Mouse (Mus musculus) CH12.LX (cell line): ENCODE measurements around the gene Gm5105. TPM values are rescaled to one million over a fixed set of nuclear protein-coding genes. Genes with fewer than 3 reads are reported as not detected.

Source experiments
- DNase-seq: peaks from one replicate; pipeline ENCODE4 v3.0.0-alpha.2; 2013; ENCODE audit errors: extremely low read depth
- H3K27ac ChIP-seq: 2 replicates; pipeline ENCODE4 v1.5.1; 2012; ENCODE audit warnings: low read depth, mild to moderate bottlenecking, control low read depth, moderate library complexity; ENCODE audit not compliant: insufficient read depth
- H3K27me3 ChIP-seq: replicated peaks from 2 replicates; pipeline ENCODE3; 2012; ENCODE audit warnings: inconsistent platforms
- H3K36me3 ChIP-seq, 2 experiments: replicated peaks in 1 of 2; 2 replicates each; pipeline versions ENCODE3 to v1.6.1; 2012; ENCODE audit warnings: inconsistent platforms in 1 of 2, low read length in 1 of 2, mild to moderate bottlenecking in 1 of 2, mixed read lengths in 1 of 2, moderate library complexity in 1 of 2; ENCODE audit not compliant: control insufficient read depth in 1 of 2, insufficient read depth in 1 of 2
- H3K4me1 ChIP-seq, 2 experiments: 2 replicates each; pipeline ENCODE4 v1.6.1; 2012; ENCODE audit warnings: inconsistent platforms in 1 of 2, moderate library complexity in 1 of 2; ENCODE audit not compliant: insufficient read depth in 2 of 2, control insufficient read depth in 1 of 2
- H3K4me2 ChIP-seq: 2 replicates; pipeline ENCODE4 v1.6.1; 2012; ENCODE audit warnings: low read depth, mild to moderate bottlenecking, control low read depth; ENCODE audit not compliant: poor library complexity, insufficient read depth, severe bottlenecking
- H3K4me3 ChIP-seq, 3 experiments: fragments of 150-350 bp in 1 of 3; sonication (generic) in 1 of 3; replicated peaks in 1 of 3; 2 replicates each; pipeline versions ENCODE3 to v1.5.1; 2011 to 2012; ENCODE audit warnings: low read depth in 2 of 3, low read length in 2 of 3, mild to moderate bottlenecking in 2 of 3, moderate library complexity in 2 of 3, control low read depth in 1 of 3, improper control_type of control experiment in 1 of 3, inconsistent platforms in 1 of 3, mixed read lengths in 1 of 3; ENCODE audit not compliant: poor library complexity in 1 of 3
- H3K79me2 ChIP-seq: replicated peaks from 2 replicates; pipeline ENCODE4 v1.6.1; 2012; ENCODE audit warnings: mild to moderate bottlenecking, moderate library complexity; ENCODE audit not compliant: control insufficient read depth, poor library complexity, insufficient read depth, severe bottlenecking; ENCODE audit errors: extremely low read depth
- H3K9ac ChIP-seq: 2 replicates; pipeline ENCODE4 v1.6.1; 2012; ENCODE audit warnings: low read depth, mild to moderate bottlenecking, control low read depth, moderate library complexity; ENCODE audit not compliant: insufficient read depth
- H3K9me3 ChIP-seq: replicated peaks from 2 replicates; pipeline ENCODE3; 2012; ENCODE audit warnings: low read length, inconsistent platforms, mixed read lengths
- BHLHE40 ChIP-seq: IDR thresholded peaks from 2 replicates; pipeline ENCODE4 v1.6.1; 2011; ENCODE audit warnings: mild to moderate bottlenecking, low read depth, low read length, improper control_type of control experiment
- CHD2 ChIP-seq: IDR thresholded peaks from 2 replicates; pipeline ENCODE4 v1.6.1; 2011; ENCODE audit warnings: low read length, improper control_type of control experiment
- E2F4 ChIP-seq: IDR thresholded peaks from 2 replicates; pipeline ENCODE4 v1.6.1; 2011; ENCODE audit warnings: low read depth, low read length, improper control_type of control experiment; ENCODE audit not compliant: insufficient replicate concordance
- ELF1 ChIP-seq: IDR thresholded peaks from 2 replicates; pipeline ENCODE4 v1.6.1; 2014; ENCODE audit warnings: low read depth, mild to moderate bottlenecking, inconsistent platforms, low read length, improper control_type of control experiment
- EP300 ChIP-seq: IDR thresholded peaks from 2 replicates; pipeline ENCODE4 v1.6.1; 2011; ENCODE audit warnings: low read length, improper control_type of control experiment
- GABPA ChIP-seq: IDR thresholded peaks from 2 replicates; pipeline ENCODE4 v1.6.1; 2012; ENCODE audit warnings: low read depth, low read length, improper control_type of control experiment, inconsistent platforms; ENCODE audit not compliant: insufficient replicate concordance
- HCFC1 ChIP-seq: IDR thresholded peaks from 2 replicates; pipeline ENCODE4 v1.6.1; 2012; ENCODE audit warnings: low read depth, mild to moderate bottlenecking, inconsistent platforms, low read length, improper control_type of control experiment
- IRF4 ChIP-seq: IDR thresholded peaks from 2 replicates; pipeline ENCODE4 v1.6.1; 2014; ENCODE audit warnings: low read depth, mild to moderate bottlenecking, inconsistent platforms, low read length, improper control_type of control experiment
- JUN ChIP-seq: IDR thresholded peaks from 2 replicates; pipeline ENCODE4 v1.6.1; 2011; ENCODE audit warnings: low read depth, mild to moderate bottlenecking, low read length, improper control_type of control experiment, moderate library complexity; ENCODE audit not compliant: insufficient read depth
- JUND ChIP-seq: conservative IDR thresholded peaks from 2 replicates; pipeline ENCODE4 v1.6.1; 2011; ENCODE audit warnings: low read depth, low read length, improper control_type of control experiment
- KAT2A ChIP-seq: IDR thresholded peaks from 2 replicates; pipeline ENCODE4 v1.6.1; 2012; ENCODE audit warnings: low read length, improper control_type of control experiment, inconsistent platforms; ENCODE audit not compliant: insufficient replicate concordance
- MAFK ChIP-seq: IDR thresholded peaks from 2 replicates; pipeline ENCODE4 v1.6.1; 2011; ENCODE audit warnings: low read length, improper control_type of control experiment; ENCODE audit not compliant: insufficient replicate concordance
- MAX ChIP-seq: IDR thresholded peaks from 2 replicates; pipeline ENCODE4 v1.6.1; 2011; ENCODE audit warnings: low read length, improper control_type of control experiment
- MAZ ChIP-seq: IDR thresholded peaks from 2 replicates; pipeline ENCODE4 v1.6.1; 2012; ENCODE audit warnings: low read depth, mild to moderate bottlenecking, inconsistent platforms, low read length, improper control_type of control experiment, moderate library complexity
- MEF2A ChIP-seq: IDR thresholded peaks from 2 replicates; pipeline ENCODE4 v1.6.1; 2014; ENCODE audit warnings: low read depth, mild to moderate bottlenecking, inconsistent platforms, low read length, improper control_type of control experiment, borderline replicate concordance
- MXI1 ChIP-seq: IDR thresholded peaks from 2 replicates; pipeline ENCODE4 v1.6.1; 2011; ENCODE audit warnings: mild to moderate bottlenecking, low read depth, low read length, improper control_type of control experiment
- MYC ChIP-seq: IDR thresholded peaks from 2 replicates; pipeline ENCODE4 v1.6.1; 2011; ENCODE audit warnings: low read depth, mild to moderate bottlenecking, improper control_type of control experiment, low read length
- NELFE ChIP-seq: IDR thresholded peaks from 2 replicates; pipeline ENCODE4 v1.6.1; 2011; ENCODE audit warnings: low read depth, low read length, improper control_type of control experiment
- NRF1 ChIP-seq: IDR thresholded peaks from 2 replicates; pipeline ENCODE4 v1.6.1; 2014; ENCODE audit warnings: low read depth, mild to moderate bottlenecking, inconsistent platforms, low read length, improper control_type of control experiment, moderate library complexity
- PAX5 ChIP-seq: IDR thresholded peaks from 2 replicates; pipeline ENCODE4 v1.6.1; 2012; ENCODE audit warnings: low read length, inconsistent platforms, mixed read lengths
- POLR2AphosphoS2 ChIP-seq: IDR thresholded peaks from 2 replicates; pipeline ENCODE4 v1.6.1; 2011; ENCODE audit warnings: low read depth, low read length, improper control_type of control experiment
- RAD21 ChIP-seq: IDR thresholded peaks from 2 replicates; pipeline ENCODE4 v1.6.1; 2011; ENCODE audit warnings: low read depth, mild to moderate bottlenecking, low read length, improper control_type of control experiment, moderate library complexity
- RCOR1 ChIP-seq: conservative IDR thresholded peaks from 2 replicates; pipeline ENCODE4 v1.6.1; 2012; ENCODE audit warnings: low read depth, mild to moderate bottlenecking, inconsistent platforms, low read length, improper control_type of control experiment
- SIN3A ChIP-seq: IDR thresholded peaks from 2 replicates; pipeline ENCODE4 v1.6.1; 2012; ENCODE audit warnings: low read length, improper control_type of control experiment, inconsistent platforms
- SMC3 ChIP-seq: IDR thresholded peaks from 2 replicates; pipeline ENCODE4 v1.6.1; 2011; ENCODE audit warnings: low read depth, low read length, improper control_type of control experiment
- TBP ChIP-seq: conservative IDR thresholded peaks from 2 replicates; pipeline ENCODE4 v1.6.1; 2011; ENCODE audit warnings: low read depth, low read length, improper control_type of control experiment
- TCF12 ChIP-seq: IDR thresholded peaks from 2 replicates; pipeline ENCODE4 v1.6.1; 2014; ENCODE audit warnings: low read depth, mild to moderate bottlenecking, inconsistent platforms, low read length, improper control_type of control experiment
- UBTF ChIP-seq: IDR thresholded peaks from 2 replicates; pipeline ENCODE4 v1.6.1; 2012; ENCODE audit warnings: low read depth, mild to moderate bottlenecking, inconsistent platforms, low read length, improper control_type of control experiment, moderate library complexity
- USF1 ChIP-seq: IDR thresholded peaks from 2 replicates; pipeline ENCODE4 v1.6.1; 2014; ENCODE audit warnings: low read depth, mild to moderate bottlenecking, inconsistent platforms, low read length, improper control_type of control experiment
- USF2 ChIP-seq: conservative IDR thresholded peaks from 2 replicates; pipeline ENCODE4 v1.6.1; 2011; ENCODE audit warnings: low read depth, low read length, improper control_type of control experiment
- ZC3H11A ChIP-seq: IDR thresholded peaks from 2 replicates; pipeline ENCODE4 v1.6.1; 2012; ENCODE audit warnings: low read depth, mild to moderate bottlenecking, inconsistent platforms, low read length, improper control_type of control experiment
- ZKSCAN1 ChIP-seq: IDR thresholded peaks from 2 replicates; pipeline ENCODE4 v1.6.1; 2012; ENCODE audit warnings: low read depth, inconsistent platforms, low read length, improper control_type of control experiment, borderline replicate concordance
- ZMIZ1 ChIP-seq: IDR thresholded peaks from 2 replicates; pipeline ENCODE4 v1.6.1; 2012; ENCODE audit warnings: low read depth, mild to moderate bottlenecking, inconsistent platforms, low read length, improper control_type of control experiment
- ZNF384 ChIP-seq: IDR thresholded peaks from 2 replicates; pipeline ENCODE4 v1.6.1; 2012; ENCODE audit warnings: low read depth, low read length, improper control_type of control experiment, inconsistent platforms
- dilution Hi-C: fragments of 300-500 bp; cut with MboI; formaldehyde crosslinking; loops from 2 replicates; pipeline ENCODE4 v1.14.3; 2020; ENCODE audit warnings: low sequenced_read_pairs; ENCODE audit not compliant: extremely low pct_unique_long_range_greater_than_20kb, extremely low pct_ligation_motif_present
- in situ Hi-C: fragments of 300-500 bp; cut with MboI; formaldehyde crosslinking; loops from 3 replicates; pipeline ENCODE4 v1.14.3; 2019; ENCODE audit warnings: low sequenced_read_pairs, low pct_ligation_motif_present, low pct_unique_long_range_greater_than_20kb, mixed read lengths
- polyA plus RNA-seq: library from polyadenylated mRNA; unstranded; fragments of >175 nt; gene quantifications from 2 replicates; pipeline ENCODE4 v1.2.1, GENCODE M21; 2012; ENCODE audit warnings: low read depth; ENCODE audit not compliant: insufficient read length
- total RNA-seq, 2 experiments: library from RNA; depleted of rRNA; stranded (reverse); fragments of 300-350 nt in 1 of 2; fragments of >200 nt in 1 of 2; gene quantifications; 2 replicates each; pipeline ENCODE4 v1.2.3; 2012 to 2014

Gm5105 gene
- total and polyA plus RNA-seq, 3 experiments, result 0.13 TPM; not detected in 2

DNA sequence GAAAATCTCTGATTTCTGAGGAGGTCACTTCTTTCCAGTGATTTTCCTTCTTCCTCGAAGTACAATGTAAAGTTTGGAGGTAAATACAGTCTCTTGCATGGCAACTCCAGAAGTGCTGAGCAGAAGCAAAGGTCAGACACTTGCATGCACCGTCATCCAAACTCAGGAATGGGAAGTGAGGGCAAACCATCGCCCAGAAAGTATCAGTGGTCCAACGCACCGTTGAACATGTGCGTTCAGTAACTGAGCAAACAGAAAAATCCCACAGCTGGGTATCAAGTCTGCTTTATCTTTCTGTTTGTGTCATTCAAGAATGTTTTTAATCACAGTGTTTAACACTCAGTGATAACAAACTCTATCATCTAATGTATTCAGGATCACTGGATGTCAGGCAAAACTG is 64.6 kb downstream of the Gm5105 start (continued):
- TF ChIP-seq JUN (no peak), UBTF (0 out of 2 replicates have a peak, but pooled peaks have one; percentile 67), SIN3A (no peak; the same call in 1 of the 2 replicates), CHD2 (0 out of 2 replicates have a peak, but pooled peaks have one; percentile 3), EP300 (peak; percentile 69), RAD21 (no peak), KAT2A (no peak), IRF4 (peak; percentile 71), POLR2AphosphoS2 (no peak), MAX (peak; percentile 95), MAZ (no peak), TBP (peak; percentile 81), NRF1 (0 out of 2 replicates have a peak, but pooled peaks have one; percentile 21), SMC3 (peak; percentile 1; the same call in 1 of the 2 replicates)

- in situ Hi-C loops (loop anchor here (5.0 kb wide), 1 partner anchor 65 kb away; the partner anchor contains the start of genes 1110002E22Rik and Gm5105), dilution Hi-C loops (no loop called here)
- H3K27me3 ChIP-seq, result no peaks in the 10 kb centered on the region
- H3K27ac ChIP-seq, result peak overlapping the region; percentile 56
- peak overlapping the region; percentile 96 for H3K4me2 ChIP-seq
- 0 out of 2 replicates have a peak, but pooled peaks cover 3% of the 10 kb centered on the region for H3K79me2 ChIP-seq
- H3K9me3 ChIP-seq, result peaks cover 7% of the 10 kb centered on the region
- peak overlapping the region; percentile 2 to 31 (median 9) for H3K4me3 ChIP-seq
- peak; percentile 87 for DNase-seq
- H3K36me3 ChIP-seq, result no peaks in the 10 kb centered on the region
- peak overlapping the region; percentile 63 for H3K9ac ChIP-seq
- peaks cover 25 to 76% of the 10 kb centered on the region in 2 experiments for H3K4me1 ChIP-seq
- TF ChIP-seq SIN3A (no peak; the same call in 1 of the 2 replicates), JUND (no peak; the same call in 1 of the 2 replicates), MXI1 (no peak), PAX5 (no peak), MAX (peak; percentile 57; the same call in 1 of the 2 replicates), RCOR1 (no peak), USF2 (no peak), IRF4 (peak; percentile 88), USF1 (no peak), ELF1 (peak; percentile 54; the same call in 1 of the 2 replicates), KAT2A (no peak), POLR2AphosphoS2 (0 out of 2 replicates have a peak, but pooled peaks have one; percentile 12), TBP (peak; percentile 51; the same call in 1 of the 2 replicates), HCFC1 (no peak), ZC3H11A (no peak), GABPA (peak; percentile 50; the same call in 1 of the 2 replicates), E2F4 (no peak), EP300 (peak; percentile 87), ZNF384 (peak; percentile 60; the same call in 1 of the 2 replicates), RAD21 (no peak; the same call in none of the 2 replicates), TCF12 (peak; percentile 89), CHD2 (peak; percentile 58; the same call in 1 of the 2 replicates), BHLHE40 (peak; percentile 81), MYC (peak; percentile 71), MAFK (no peak; the same call in 1 of the 2 replicates), SMC3 (peak; percentile 26; the same call in 1 of the 2 replicates), ZKSCAN1 (no peak), UBTF (no peak), NRF1 (no peak), ZMIZ1 (no peak), NELFE (no peak), JUN (peak; percentile 9; the same call in 1 of the 2 replicates), MEF2A (peak; percentile 92; the same call in 1 of the 2 replicates)
Measured at GRCm38 (mm10) chr3:138001865-138002264, 65.3 kb downstream of the Gm5105 start.
